Mouse (Mus musculus) layer of hippocampus, postnatal 36 days (tissue): ENCODE measurements around the gene Rgs8. TPM values are rescaled to one million over a fixed set of nuclear protein-coding genes. Genes with fewer than 3 reads are reported as not detected.

Source experiments
- DNase-seq, 2 experiments: peaks; one replicate each; pipeline ENCODE4 v3.0.0; 2022
- total RNA-seq, 2 experiments: library from RNA; stranded (reverse); gene quantifications; 2 replicates each; pipeline ENCODE4 v1.2.3; 2021

The Rgs8 gene
- total RNA-seq, 2 experiments from 2014 or later, result 76.1 to 76.4 TPM

GRCm38 (mm10) chr1:153675591-153675990, 22.8 kb downstream of the Rgs8 start:
- no peak for DNase-seq

GRCm38 (mm10) chr1:153677635-153678034, 24.8 kb downstream of the Rgs8 start:
- DNase-seq, result no peak

- peak; percentile 69 to 70 for DNase-seq
These were observed 26.3 kb downstream of the Rgs8 start for GRCm38 (mm10) chr1:153679147-153679546.

GRCm38 (mm10) chr1:153679653-153680052, 26.8 kb downstream of the Rgs8 start:
- no peak for DNase-seq

- DNase-seq, result no peak
These were observed 27.5 kb downstream of the Rgs8 start for GRCm38 (mm10) chr1:153680363-153680762.

GRCm38 (mm10) chr1:153681036-153681435, 28.2 kb downstream of the Rgs8 start:
- DNase-seq, result no peak

- DNase-seq, result no peak
These were observed 30.4 kb downstream of the Rgs8 start for GRCm38 (mm10) chr1:153683190-153683589.

GRCm38 (mm10) chr1:153685630-153686029, 32.8 kb downstream of the Rgs8 start:
- no peak for DNase-seq

GRCm38 (mm10) chr1:153692526-153692925, 39.7 kb downstream of the Rgs8 start:
- no peak for DNase-seq

- DNase-seq, result no peak
These were observed 41.7 kb downstream of the Rgs8 start for GRCm38 (mm10) chr1:153694372-153695120.

- no peak for DNase-seq
These were observed 42.6 kb downstream of the Rgs8 start for GRCm38 (mm10) chr1:153695398-153695797.

- no peak for DNase-seq
These were observed 43.3 kb downstream of the Rgs8 start for GRCm38 (mm10) chr1:153696093-153696492.

- DNase-seq, result no peak
These were observed 43.7 kb downstream of the Rgs8 start for GRCm38 (mm10) chr1:153696541-153696940.

GRCm38 (mm10) chr1:153697581-153698251, 44.9 kb downstream of the Rgs8 start:
- no peak for DNase-seq

GRCm38 (mm10) chr1:153698311-153699084, 45.7 kb downstream of the Rgs8 start:
- DNase-seq, result no peak

- DNase-seq, result no peak
These were observed 47.7 kb downstream of the Rgs8 start for GRCm38 (mm10) chr1:153700448-153701063.

- no peak for DNase-seq
These were observed 48.6 kb downstream of the Rgs8 start for GRCm38 (mm10) chr1:153701461-153701860.

GRCm38 (mm10) chr1:153702166-153702852, 49.5 kb downstream of the Rgs8 start:
- no peak for DNase-seq

GRCm38 (mm10) chr1:153702853-153703410, 50.1 kb downstream of the Rgs8 start:
- no peak for DNase-seq

- peak; percentile 55 to 69 for DNase-seq
These were observed 50.7 kb downstream of the Rgs8 start for GRCm38 (mm10) chr1:153703445-153703991.

GRCm38 (mm10) chr1:153704174-153704573, 51.3 kb downstream of the Rgs8 start:
- no peak for DNase-seq
